Mouse (Mus musculus) liver, postnatal 0 days (tissue): ENCODE results near the gene Cnih2. TPM values are rescaled to one million over a fixed set of nuclear protein-coding genes. Genes with fewer than 3 reads are reported as not detected.
A peak's percentile ranks its signal among the peaks of the same experiment; 100 is the strongest.

Experiments used
- ATAC-seq: fragments of 200-750 bp; cut with Nextera tagmentation; 2 replicates; pipeline ENCODE4 v1.8.0; 2017; ENCODE audit warnings: mild to moderate bottlenecking, moderate library complexity
- DNase-seq: peaks from one replicate; pipeline ENCODE4 v3.0.0-alpha.2; 2016
- H3K27ac ChIP-seq: fragments of 300-500 bp; sonication (generic); 2 replicates; pipeline ENCODE4 v1.5.1; 2014; ENCODE audit warnings: antibody characterized with exemption, moderate library complexity, mild to moderate bottlenecking, low read depth
- H3K27me3 ChIP-seq: fragments of 300-500 bp; sonication (generic); 2 replicates; pipeline ENCODE4 v1.6.1; 2014; ENCODE audit warnings: low read length, control low read depth, mixed read lengths; ENCODE audit not compliant: insufficient read depth
- H3K36me3 ChIP-seq: fragments of 300-500 bp; sonication (generic); replicated peaks from 2 replicates; pipeline ENCODE4 v1.6.1; 2014; ENCODE audit warnings: mild to moderate bottlenecking, control low read depth, low read length, moderate library complexity, mixed read lengths; ENCODE audit not compliant: insufficient read depth
- H3K4me1 ChIP-seq: fragments of 300-500 bp; sonication (generic); 2 replicates; pipeline ENCODE4 v1.6.1; 2014; ENCODE audit warnings: antibody characterized with exemption, mild to moderate bottlenecking, control low read depth; ENCODE audit not compliant: insufficient read depth
- H3K4me2 ChIP-seq: fragments of 300-500 bp; sonication (generic); 2 replicates; pipeline ENCODE4 v1.6.1; 2014; ENCODE audit warnings: low read depth, mild to moderate bottlenecking, low read length, moderate library complexity, mixed read lengths
- H3K4me3 ChIP-seq: fragments of 300-500 bp; sonication (generic); 2 replicates; pipeline ENCODE4 v1.5.1; 2014; ENCODE audit warnings: low read depth, low read length
- H3K9ac ChIP-seq: fragments of 300-500 bp; sonication (generic); replicated peaks from 2 replicates; pipeline ENCODE4 v1.6.1; 2014; ENCODE audit warnings: mild to moderate bottlenecking, moderate library complexity
- H3K9me3 ChIP-seq: fragments of 300-500 bp; sonication (generic); 2 replicates; pipeline ENCODE4 v1.6.1; 2016; ENCODE audit warnings: mild to moderate bottlenecking, control low read depth, low read length, mixed read lengths
- CTCF ChIP-seq: sonication (generic); IDR thresholded peaks from 2 replicates; pipeline ENCODE4 v1.5.1; 2016; ENCODE audit warnings: antibody characterized with exemption, low read depth
- EP300 ChIP-seq: IDR thresholded peaks from 2 replicates; pipeline ENCODE4 v1.6.1; 2016; ENCODE audit warnings: antibody characterized with exemption, low read depth, mild to moderate bottlenecking
- WGBS: fragments of 180-500 bp; shearing (Covaris S2); extraction: QIAGEN DNeasy Blood & Tissue Kit; methylation state at CpG from one replicate; pipeline ENCODE4 v1.1.7; 2014; ENCODE audit not compliant: insufficient replicate concordance; 5-methylcytosine and 5-hydroxymethylcytosine counted together
- polyA plus RNA-seq: library from polyadenylated mRNA; unstranded; fragments of >200 nt; fragmentation: Nextera tagmentation; extraction: Ambion mirVana; gene quantifications from 2 replicates; pipeline ENCODE4 v1.2.1, GENCODE M21; 2015

The Cnih2 gene
- polyA plus RNA-seq, 1 experiment from 2014 or later, result 0.18 TPM

DNA sequence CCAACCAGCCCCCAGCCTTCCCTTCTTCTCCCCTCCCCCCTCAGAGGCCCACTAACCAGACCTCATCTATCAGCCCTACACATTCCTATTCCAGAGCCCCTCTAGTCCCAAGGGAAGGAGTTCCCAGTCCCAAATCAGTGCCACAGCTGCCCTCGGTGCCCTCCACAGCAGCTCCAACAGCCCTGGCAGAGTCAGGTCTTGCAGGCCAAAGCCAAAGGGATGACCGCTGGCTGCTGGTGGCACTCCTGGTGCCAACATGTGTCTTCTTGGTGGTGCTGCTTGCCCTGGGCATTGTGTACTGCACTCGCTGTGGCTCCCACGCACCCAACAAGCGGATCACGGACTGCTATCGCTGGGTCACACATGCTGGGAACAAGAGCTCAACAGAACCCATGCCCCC is 28.3 kb downstream of the Cnih2 start:
- Histone ChIP-seq H3K27me3 (peaks cover 55% of the 10 kb centered on the region), H3K36me3 (no peaks in the 10 kb centered on the region), H3K27ac (no peak overlapping the region), H3K4me2 (no peak overlapping the region), H3K4me3 (no peak overlapping the region), H3K9ac (no peak overlapping the region), H3K4me1 (peaks cover 28% of the 10 kb centered on the region), H3K9me3 (no peaks in the 10 kb centered on the region)
- no peak for DNase-seq
- TF ChIP-seq CTCF, result no peak
- no peak for TF ChIP-seq EP300
- 84% methylated on average over 7 of the region's 7 CpGs for WGBS
- no peak for ATAC-seq

DNA sequence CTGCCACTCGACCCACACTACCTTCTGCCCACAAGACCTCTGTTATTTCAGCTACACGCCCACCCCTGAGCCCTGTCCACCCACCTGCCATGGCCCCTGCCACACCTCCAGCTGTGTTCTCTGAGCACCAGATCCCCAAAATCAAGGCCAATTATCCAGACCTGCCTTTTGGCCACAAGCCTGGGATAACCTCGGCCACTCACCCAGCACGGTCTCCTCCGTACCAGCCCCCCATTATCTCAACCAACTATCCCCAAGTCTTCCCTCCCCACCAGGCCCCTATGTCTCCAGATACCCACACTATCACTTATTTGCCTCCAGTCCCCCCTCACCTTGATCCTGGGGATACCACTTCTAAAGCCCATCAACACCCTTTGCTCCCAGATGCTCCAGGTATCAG is 28.8 kb downstream of the Cnih2 start:
- no peak for DNase-seq
- 77% methylated on average over 5 of the region's 5 CpGs for WGBS
- TF ChIP-seq CTCF (no peak), EP300 (no peak)
- Histone ChIP-seq H3K4me2 (no peak overlapping the region), H3K4me1 (peaks cover 28% of the 10 kb centered on the region), H3K9me3 (no peaks in the 10 kb centered on the region), H3K27me3 (peaks cover 55% of the 10 kb centered on the region), H3K4me3 (no peak overlapping the region), H3K27ac (no peak overlapping the region), H3K36me3 (no peaks in the 10 kb centered on the region), H3K9ac (no peak overlapping the region)
- ATAC-seq, result no peak

DNA sequence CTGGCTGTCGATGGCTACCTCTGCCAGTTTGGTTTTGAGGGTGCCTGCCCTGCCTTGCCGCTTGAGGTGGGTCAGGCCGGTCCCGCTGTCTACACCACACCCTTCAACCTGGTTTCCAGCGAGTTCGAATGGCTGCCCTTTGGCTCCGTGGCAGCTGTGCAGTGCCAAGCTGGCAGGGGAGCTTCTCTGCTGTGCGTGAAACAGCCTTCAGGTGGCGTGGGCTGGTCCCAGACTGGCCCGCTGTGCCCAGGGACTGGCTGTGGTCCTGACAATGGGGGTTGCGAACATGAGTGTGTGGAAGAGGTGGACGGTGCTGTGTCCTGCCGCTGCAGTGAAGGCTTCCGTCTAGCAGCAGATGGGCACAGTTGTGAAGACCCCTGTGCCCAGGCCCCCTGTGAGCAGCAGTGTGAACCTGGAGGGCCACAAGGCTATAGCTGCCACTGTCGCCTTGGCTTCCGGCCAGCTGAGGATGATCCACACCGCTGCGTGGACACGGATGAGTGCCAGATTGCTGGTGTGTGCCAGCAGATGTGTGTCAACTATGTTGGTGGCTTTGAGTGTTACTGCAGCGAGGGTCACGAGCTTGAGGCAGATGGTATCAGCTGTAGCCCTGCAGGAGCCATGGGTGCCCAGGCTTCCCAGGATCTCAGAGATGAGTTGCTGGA is 29.6 kb downstream of the Cnih2 start:
- Histone ChIP-seq H3K4me3 (peak overlapping the region; percentile 45), H3K27me3 (peaks cover 54% of the 10 kb centered on the region), H3K4me1 (peaks cover 28% of the 10 kb centered on the region), H3K36me3 (no peaks in the 10 kb centered on the region), H3K9ac (no peak overlapping the region), H3K9me3 (no peaks in the 10 kb centered on the region), H3K4me2 (peak overlapping the region; percentile 69), H3K27ac (no peak overlapping the region)
- TF ChIP-seq EP300 (no peak), CTCF (no peak)
- no peak for DNase-seq
- ATAC-seq, result no peak
- WGBS, result 53% methylated on average over 21 of the region's 21 CpGs

DNA sequence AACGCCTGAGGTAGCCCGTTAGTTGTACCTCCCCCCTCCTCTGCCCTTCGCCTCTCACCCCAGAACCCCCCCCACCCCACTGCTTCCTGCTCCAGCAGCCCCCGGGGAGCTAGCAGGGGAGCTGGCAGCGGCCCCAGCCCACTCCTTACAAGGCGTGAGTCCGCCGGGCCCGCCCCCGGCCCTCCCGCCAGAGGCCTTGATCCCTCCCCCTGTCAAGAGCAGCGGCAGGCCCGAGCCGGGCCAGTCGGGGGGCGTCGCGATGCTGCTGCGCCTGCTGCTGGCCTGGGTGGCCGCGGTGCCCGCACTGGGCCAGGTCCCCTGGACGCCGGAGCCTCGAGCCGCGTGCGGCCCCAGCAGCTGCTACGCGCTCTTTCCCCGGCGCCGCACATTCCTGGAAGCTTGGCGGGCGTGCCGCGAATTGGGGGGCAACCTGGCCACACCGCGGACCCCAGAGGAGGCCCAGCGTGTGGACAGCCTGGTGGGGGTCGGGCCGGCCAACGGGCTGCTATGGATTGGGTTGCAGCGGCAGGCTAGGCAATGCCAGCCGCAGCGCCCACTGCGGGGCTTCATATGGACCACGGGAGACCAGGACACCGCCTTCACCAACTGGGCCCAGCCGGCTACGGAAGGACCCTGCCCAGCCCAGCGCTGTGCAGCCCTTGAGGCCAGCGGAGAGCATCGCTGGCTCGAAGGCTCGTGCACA is 30.3 kb downstream of the Cnih2 start, which contains the start of gene Cd248:
Gene Cd248 (plus strand): TSS at position 212 of the 703 bp plus-strand sequence.
- Histone ChIP-seq H3K4me1 (peaks cover 28% of the 10 kb centered on the region), H3K9ac (peak within 1 kb of the TSS; percentile 44; the same call in 1 of the 2 replicates), H3K4me2 (peak within 1 kb of the TSS; percentile 69), H3K27ac (peak within 1 kb of the TSS; percentile 44; the same call in 1 of the 2 replicates), H3K9me3 (no peaks in the 10 kb centered on the region), H3K4me3 (peak within 1 kb of the TSS; percentile 45), H3K36me3 (no peaks in the 10 kb centered on the region), H3K27me3 (peaks cover 50% of the 10 kb centered on the region)
- DNase-seq (peak; percentile 57), ATAC-seq (peak; percentile 19; the same call in 1 of the 2 replicates)
- 2% methylated on average over 51 of the region's 56 CpGs for WGBS
- no peak for TF ChIP-seq CTCF

DNA sequence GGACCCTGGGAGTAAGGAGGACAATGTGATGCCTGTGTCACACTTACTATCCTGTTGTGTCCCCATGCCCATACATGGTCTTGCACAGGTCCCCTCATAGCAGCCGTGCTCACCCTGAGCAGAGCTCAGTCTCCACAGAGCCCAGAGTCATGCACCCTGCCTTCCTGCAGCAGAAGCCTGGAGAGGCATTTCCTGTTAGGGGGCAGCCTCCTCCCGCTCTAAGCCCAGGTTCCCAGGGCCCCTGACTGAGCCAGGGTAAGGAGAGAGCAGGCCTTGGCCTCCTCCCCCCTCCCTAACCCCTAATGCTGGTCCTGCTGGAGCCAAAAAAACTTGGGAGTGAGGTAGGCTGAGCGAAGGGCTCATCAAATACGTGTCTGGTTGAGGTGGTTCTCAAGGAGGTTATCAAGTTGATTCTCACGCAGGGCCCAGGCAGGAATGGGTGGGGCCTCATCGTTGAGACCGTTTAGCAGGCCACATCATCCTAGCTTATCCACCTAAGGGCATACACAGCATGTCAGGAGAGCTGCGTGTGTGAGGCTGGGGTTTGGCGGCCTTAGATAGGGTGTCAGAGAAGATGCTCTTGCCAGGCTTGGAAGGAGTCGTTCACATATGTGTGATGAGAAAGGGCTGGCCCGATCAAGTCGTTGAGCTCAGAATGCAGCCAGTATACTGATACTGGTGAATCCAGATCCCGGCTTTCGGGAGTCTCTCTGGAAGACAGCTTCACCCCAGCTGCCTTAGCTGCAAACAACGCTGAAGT is 31.1 kb downstream of the Cnih2 start:
- peak; percentile 77 for ATAC-seq
- Histone ChIP-seq H3K4me1 (peaks cover 20% of the 10 kb centered on the region), H3K9me3 (no peaks in the 10 kb centered on the region), H3K4me2 (peak overlapping the region; percentile 69), H3K4me3 (no peak overlapping the region), H3K36me3 (no peaks in the 10 kb centered on the region), H3K27ac (peak overlapping the region; percentile 44; the same call in 1 of the 2 replicates), H3K9ac (no peak overlapping the region), H3K27me3 (peaks cover 53% of the 10 kb centered on the region)
- peak; percentile 34 for DNase-seq
- no peak for TF ChIP-seq CTCF
- no peak for TF ChIP-seq EP300
- WGBS, result 8% methylated on average over 15 of the region's 15 CpGs

DNA sequence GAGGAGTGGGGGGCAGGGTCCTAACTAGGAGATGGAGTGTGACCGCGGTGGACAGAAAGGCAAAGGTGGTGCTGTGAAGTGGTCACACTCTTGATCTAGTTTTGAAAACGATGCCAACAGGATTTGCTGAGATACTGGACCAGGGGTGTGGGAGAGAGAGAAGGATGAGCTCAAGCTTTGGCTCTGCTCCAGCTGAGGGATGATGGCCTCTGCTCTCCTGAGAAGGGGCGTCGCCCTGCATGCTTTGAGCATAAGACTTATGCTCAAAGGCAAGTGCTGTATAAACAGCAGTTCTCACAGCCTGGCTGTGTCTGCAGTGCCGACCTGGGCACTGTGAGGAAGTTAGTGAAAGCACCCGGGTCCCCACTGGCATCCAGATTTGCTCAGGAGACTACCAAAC is 33.2 kb downstream of the Cnih2 start:
- no peak overlapping the region for H3K4me2 ChIP-seq
- H3K4me1 ChIP-seq, result peaks cover 8% of the 10 kb centered on the region
- H3K9ac ChIP-seq, result no peak overlapping the region
- TF ChIP-seq EP300, result no peak
- no peak for TF ChIP-seq CTCF
- H3K27ac ChIP-seq, result no peak overlapping the region
- no peak for DNase-seq
- H3K36me3 ChIP-seq, result no peaks in the 10 kb centered on the region
- no peak overlapping the region for H3K4me3 ChIP-seq
- 50% methylated on average over 7 of the region's 7 CpGs for WGBS
- H3K9me3 ChIP-seq, result no peaks in the 10 kb centered on the region
- no peak for ATAC-seq
- H3K27me3 ChIP-seq, result peaks cover 32% of the 10 kb centered on the region
